Mouse (Mus musculus) splenic B cell, adult 2 months (primary cell): Measurements from ENCODE around the gene Fgd2.
"Not testable (repeated sequence)": the region's sequence is repeated elsewhere in the genome, so short reads cannot be mapped to it uniquely, and the experiment has no call there.

ENCODE experiments used
- DNase-seq: peaks from one replicate; pipeline ENCODE4 v3.0.0-alpha.2; 2011; ENCODE audit warnings: low read depth, low spot score
- H3K27me3 ChIP-seq: 2 replicates; pipeline ENCODE4 v1.6.1; 2012; ENCODE audit warnings: mild to moderate bottlenecking, low read length, moderate library complexity, mixed read lengths; ENCODE audit not compliant: control insufficient read depth, poor library complexity, insufficient read depth, severe bottlenecking
- H3K36me3 ChIP-seq: 2 replicates; pipeline ENCODE4 v1.6.1; 2012; ENCODE audit warnings: mild to moderate bottlenecking, low read length, moderate library complexity, mixed read lengths; ENCODE audit not compliant: control insufficient read depth, poor library complexity, insufficient read depth, severe bottlenecking

Gene Fgd2

GRCm38 (mm10) chr17:29370984-29371723, 10.4 kb downstream of the Fgd2 start:
- Histone ChIP-seq H3K27me3 (no peaks in the 10 kb centered on the region), H3K36me3 (peaks cover 13% of the 10 kb centered on the region)
- DNase-seq: peak; percentile 95

GRCm38 (mm10) chr17:29375871-29376270, 15.2 kb downstream of the Fgd2 start:
- Histone ChIP-seq H3K27me3 (no peaks in the 10 kb centered on the region), H3K36me3 (peaks cover 11% of the 10 kb centered on the region)
- DNase-seq: no peak

- Histone ChIP-seq H3K27me3 (no peaks in the 10 kb centered on the region), H3K36me3 (peaks cover 10% of the 10 kb centered on the region)
- no peak for DNase-seq
These were observed 17.3 kb downstream of the Fgd2 start for GRCm38 (mm10) chr17:29378056-29378455.

- Histone ChIP-seq H3K27me3 (no peaks in the 10 kb centered on the region), H3K36me3 (peaks cover 7% of the 10 kb centered on the region; the same call in 1 of the 2 replicates)
- DNase-seq: no peak
These were observed 19.5 kb downstream of the Fgd2 start for GRCm38 (mm10) chr17:29380241-29380640.

GRCm38 (mm10) chr17:29381472-29381871, 20.8 kb downstream of the Fgd2 start:
- Histone ChIP-seq H3K36me3 (peaks cover 7% of the 10 kb centered on the region; the same call in 1 of the 2 replicates), H3K27me3 (no peaks in the 10 kb centered on the region)
- DNase-seq: peak; percentile 93

GRCm38 (mm10) chr17:29382417-29382816, 21.7 kb downstream of the Fgd2 start:
- Histone ChIP-seq H3K36me3 (peaks cover 5% of the 10 kb centered on the region; the same call in 1 of the 2 replicates), H3K27me3 (no peaks in the 10 kb centered on the region)
- DNase-seq: no peak

GRCm38 (mm10) chr17:29383923-29384322, 23.2 kb downstream of the Fgd2 start:
- H3K36me3 ChIP-seq: no peaks in the 10 kb centered on the region
- no peak for DNase-seq
- no peaks in the 10 kb centered on the region for H3K27me3 ChIP-seq

GRCm38 (mm10) chr17:29384850-29385438, 24.2 kb downstream of the Fgd2 start:
- DNase-seq: no peak
- Histone ChIP-seq H3K36me3 (no peaks in the 10 kb centered on the region), H3K27me3 (no peaks in the 10 kb centered on the region)

- Histone ChIP-seq H3K27me3 (no peaks in the 10 kb centered on the region), H3K36me3 (no peaks in the 10 kb centered on the region)
- no peak for DNase-seq
These were observed 25.0 kb downstream of the Fgd2 start for GRCm38 (mm10) chr17:29385746-29386145.

- Histone ChIP-seq H3K36me3 (no peaks in the 10 kb centered on the region), H3K27me3 (no peaks in the 10 kb centered on the region)
- no peak for DNase-seq
These were observed 28.3 kb downstream of the Fgd2 start for GRCm38 (mm10) chr17:29388978-29389377.

GRCm38 (mm10) chr17:29391280-29391679, 30.6 kb downstream of the Fgd2 start:
- Histone ChIP-seq H3K27me3 (no peaks in the 10 kb centered on the region), H3K36me3 (no peaks in the 10 kb centered on the region)
- no peak for DNase-seq

GRCm38 (mm10) chr17:29393335-29394089, 32.8 kb downstream of the Fgd2 start:
- peak; percentile 83 for DNase-seq
- H3K27me3 ChIP-seq: no peaks in the 10 kb centered on the region

GRCm38 (mm10) chr17:29394106-29394760, 33.5 kb downstream of the Fgd2 start:
- DNase-seq: peak; percentile 94
- H3K27me3 ChIP-seq: no peaks in the 10 kb centered on the region
- H3K36me3 ChIP-seq: no peaks in the 10 kb centered on the region

More at GRCm38 (mm10) chr17:29393335-29394089, 32.8 kb downstream of the Fgd2 start:
- H3K36me3 ChIP-seq: no peaks in the 10 kb centered on the region

- H3K36me3 ChIP-seq: not testable (repeated sequence)
- DNase-seq: peak; percentile 60
These were observed 34.0 kb downstream of the Fgd2 start for GRCm38 (mm10) chr17:29394761-29395160.

More at GRCm38 (mm10) chr17:29394761-29395160, 34.0 kb downstream of the Fgd2 start:
- not testable (repeated sequence) for H3K27me3 ChIP-seq
